Mouse (Mus musculus) gastrocnemius, postnatal 10 days (tissue): ENCODE results near the gene Lrg1. TPM values are rescaled to one million over a fixed set of nuclear protein-coding genes. Genes with fewer than 3 reads are reported as not detected.
"Not testable (repeated sequence)": the region's sequence is repeated elsewhere in the genome, so short reads cannot be mapped to it uniquely, and the experiment has no call there.

Experiments
- DNase-seq: peaks from one replicate; pipeline ENCODE4 v3.0.0; 2021; ENCODE audit warnings: mixed read lengths
- total RNA-seq, 2 experiments: library from RNA; stranded (reverse); gene quantifications; 2 replicates each; pipeline ENCODE4 v1.2.3; 2021

Gene Lrg1
- total RNA-seq, 2 experiments from 2014 or later: 1.4 to 3.1 TPM

DNA sequence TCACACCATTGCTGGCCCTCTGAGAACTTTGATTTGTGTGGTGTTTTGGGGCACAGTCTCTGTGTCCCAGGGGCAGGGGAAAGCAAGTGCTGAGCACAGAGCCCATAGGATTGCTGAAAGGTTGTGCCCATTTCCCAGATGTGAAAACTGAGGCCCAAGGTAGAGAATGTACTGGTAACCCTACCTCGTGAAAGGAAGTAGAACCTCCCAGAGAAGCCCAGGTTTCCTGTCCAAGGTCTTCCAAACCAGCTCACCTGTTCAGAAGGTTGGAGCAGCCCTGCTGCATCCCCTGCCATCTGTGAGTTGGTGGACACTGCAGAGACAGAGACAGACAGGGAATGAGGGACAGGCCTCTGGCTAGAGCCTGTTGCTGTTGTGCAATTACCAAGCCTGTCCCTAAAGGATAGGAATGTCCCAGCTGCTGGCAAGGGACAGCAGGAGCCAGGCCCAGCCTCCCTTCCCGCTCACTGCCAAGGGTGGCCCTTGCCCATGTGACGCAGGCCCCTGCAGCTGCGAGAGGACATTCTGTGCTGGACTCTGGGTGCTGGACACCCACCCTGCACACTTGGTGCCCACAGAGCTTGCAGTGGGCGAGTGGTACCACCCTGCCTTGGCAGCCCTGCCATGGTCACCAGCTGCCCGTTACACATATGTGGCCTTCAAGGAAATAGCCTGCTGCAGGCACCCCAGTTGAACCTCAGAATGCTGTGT lies 13.3 kb downstream of the Lrg1 start:
- peak; percentile 74 for DNase-seq

DNA sequence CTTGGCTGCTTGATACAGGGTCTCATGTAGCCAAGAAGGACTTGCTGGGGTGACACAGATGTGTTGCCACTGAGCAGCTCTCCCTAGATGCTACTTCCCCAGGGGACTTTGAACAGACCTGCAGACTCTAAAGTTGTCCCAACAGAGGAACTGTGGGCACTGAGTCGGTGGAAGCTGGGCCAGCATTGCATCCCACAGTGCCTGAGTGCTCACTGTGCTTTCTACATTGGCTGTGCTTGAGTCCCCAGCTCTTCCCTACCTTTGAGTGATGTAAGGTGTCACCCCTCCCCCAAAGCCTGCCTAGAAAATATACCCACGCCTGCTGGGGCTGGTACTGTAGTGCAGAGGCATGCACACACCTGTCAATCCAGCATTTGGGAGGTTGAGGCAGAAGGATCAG lies 14.1 kb downstream of the Lrg1 start:
- DNase-seq: no peak

DNA sequence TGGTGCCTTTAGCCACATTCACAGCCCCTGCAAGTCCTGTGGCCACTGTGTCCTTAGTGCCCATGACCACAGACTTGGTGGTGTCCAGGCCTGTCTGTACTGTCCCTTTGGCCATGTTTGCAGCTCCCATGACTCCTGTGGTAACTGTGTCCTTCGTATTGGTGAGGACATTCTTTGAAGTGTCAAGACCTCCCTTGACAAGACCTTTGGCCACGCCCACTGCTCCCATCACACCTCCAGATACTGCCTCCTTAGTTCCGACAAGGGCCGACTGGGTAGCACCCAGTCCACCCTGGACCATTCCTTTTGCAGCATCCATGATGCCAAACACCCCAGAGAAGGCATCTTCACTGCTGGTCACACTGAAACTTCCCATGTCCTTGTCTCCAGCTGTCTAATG lies 14.8 kb downstream of the Lrg1 start:
- DNase-seq: no peak

GRCm38 (mm10) chr17:56106436-56106835 lies 15.4 kb downstream of the Lrg1 start:
- DNase-seq: not testable (repeated sequence)

DNA sequence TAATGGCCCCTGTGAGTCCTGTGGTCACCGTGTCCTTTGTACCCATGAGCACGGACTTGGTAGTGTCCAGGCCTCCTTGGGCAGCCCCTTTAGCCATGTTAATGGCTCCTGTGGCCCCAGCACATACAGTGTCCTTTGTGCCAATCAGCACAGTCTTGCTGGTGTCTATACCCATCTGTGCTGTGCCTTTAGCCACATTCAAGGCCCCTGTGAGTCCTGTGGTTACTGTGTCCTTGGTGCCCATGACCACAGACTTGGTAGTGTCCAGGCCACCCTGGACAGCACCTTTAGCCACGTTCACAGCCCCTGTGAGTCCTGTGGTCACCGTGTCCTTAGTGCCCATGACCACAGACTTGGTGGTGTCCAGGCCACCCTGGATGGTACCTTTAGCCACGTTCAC lies 17.0 kb downstream of the Lrg1 start:
- DNase-seq: not testable (repeated sequence)

DNA sequence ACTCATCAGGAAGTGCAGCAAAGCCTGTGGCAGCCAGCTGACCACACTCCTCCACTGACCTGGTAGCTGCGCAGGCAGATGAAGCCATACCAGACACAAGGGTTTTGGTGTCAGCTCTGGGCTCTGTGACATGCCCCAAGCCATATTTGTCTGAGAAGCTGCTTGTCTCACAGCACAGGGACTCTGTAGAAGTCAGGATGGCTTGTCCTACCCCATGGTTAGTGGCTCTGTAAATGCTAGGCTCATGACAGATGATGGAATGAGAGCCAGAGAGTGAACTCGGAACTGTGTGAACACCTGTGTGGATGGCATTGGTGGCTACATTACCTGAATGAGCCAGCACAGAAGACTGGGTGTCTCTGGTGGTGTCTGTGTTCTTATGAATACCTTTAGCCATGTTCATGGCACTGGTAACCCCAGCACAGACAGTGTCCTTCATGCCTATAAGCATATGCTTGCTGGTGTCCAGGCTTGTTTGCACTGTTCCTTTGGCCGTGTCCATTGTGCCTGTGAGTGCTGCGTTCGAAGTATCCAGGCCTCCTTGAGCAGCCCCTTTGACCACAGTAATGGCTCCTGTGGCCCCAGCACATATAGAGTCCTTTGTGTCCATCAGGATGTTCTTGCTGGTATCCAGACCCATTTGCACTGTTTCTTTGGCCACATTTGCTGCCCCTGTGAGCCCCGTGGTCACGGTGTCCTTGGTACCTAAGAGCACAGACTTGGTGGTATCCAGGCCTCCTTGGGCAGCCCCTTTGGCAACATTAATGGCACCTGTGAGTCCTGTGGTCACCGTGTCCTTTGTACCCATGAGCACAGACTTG lies 18.1 kb downstream of the Lrg1 start:
- DNase-seq: no peak

GRCm38 (mm10) chr17:56102927-56103326 lies 18.9 kb downstream of the Lrg1 start:
- DNase-seq: no peak

DNA sequence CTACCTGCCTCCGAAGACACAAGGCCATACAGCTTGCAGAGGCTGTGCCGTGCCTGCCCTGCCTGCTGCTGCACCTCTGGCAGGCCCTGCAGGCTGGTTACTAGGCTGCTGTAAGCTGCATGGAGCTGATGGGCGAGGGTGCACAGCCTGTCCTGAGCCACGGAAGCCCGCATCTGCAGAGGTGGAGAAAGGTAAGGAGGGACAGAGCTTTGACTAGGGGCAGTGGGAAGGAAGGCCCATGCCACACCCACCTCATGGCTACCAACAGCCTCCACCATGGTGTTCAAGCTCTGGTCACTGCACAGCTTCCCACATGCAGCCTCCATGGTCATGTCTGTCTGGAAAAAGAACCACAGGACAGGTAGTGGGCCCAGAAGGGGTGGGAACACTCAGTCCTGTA lies 19.6 kb downstream of the Lrg1 start:
- no peak for DNase-seq

DNA sequence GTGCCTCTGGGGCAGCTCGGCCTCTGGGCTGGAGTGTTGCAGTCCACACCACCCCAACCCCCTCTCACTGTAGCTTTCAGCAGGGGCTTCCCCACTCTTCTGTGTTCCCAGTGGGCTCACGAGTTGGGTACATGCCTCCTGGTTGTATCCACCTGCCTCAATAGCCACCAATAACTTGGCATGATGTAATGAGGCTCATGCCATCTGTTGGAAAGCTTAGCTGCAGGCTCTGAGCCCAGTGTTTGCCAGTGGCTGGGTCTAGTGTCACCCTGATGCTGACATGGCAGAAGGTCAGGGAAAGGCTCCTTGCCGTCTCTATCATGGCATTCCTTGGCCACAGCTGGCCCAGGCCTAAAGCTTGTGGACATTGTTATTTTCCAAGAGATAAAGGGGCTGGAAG lies 21.0 kb downstream of the Lrg1 start:
- no peak for DNase-seq

- DNase-seq: peak; percentile 53
Observed at GRCm38 (mm10) chr17:56098711-56099572, 22.9 kb downstream of the Lrg1 start.

- DNase-seq: no peak
Observed at GRCm38 (mm10) chr17:56098180-56098579, 23.6 kb downstream of the Lrg1 start.

GRCm38 (mm10) chr17:56096883-56097282 lies 24.9 kb downstream of the Lrg1 start:
- DNase-seq: no peak

DNA sequence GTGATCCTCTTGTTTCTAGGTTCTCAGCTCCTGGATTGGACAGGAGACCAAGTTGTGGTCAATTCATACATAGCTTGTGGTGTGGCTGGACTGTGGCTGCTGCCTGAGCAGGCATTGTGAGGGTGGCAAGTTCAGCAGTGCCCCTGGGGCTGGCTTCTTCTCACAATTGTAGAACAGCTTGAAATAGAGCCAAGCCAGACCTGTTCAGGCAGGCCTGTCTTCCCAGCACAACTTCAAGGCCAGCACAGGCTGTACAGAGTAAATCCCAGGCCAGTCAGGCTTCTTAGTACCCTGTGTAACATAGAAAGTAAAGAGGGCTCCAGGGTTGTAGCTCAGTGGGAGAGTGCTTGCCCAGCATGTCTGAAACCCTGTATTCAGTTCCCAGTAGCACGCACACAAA lies 29.0 kb downstream of the Lrg1 start:
- no peak for DNase-seq

GRCm38 (mm10) chr17:56092312-56092711 lies 29.5 kb downstream of the Lrg1 start:
- no peak for DNase-seq

- no peak for DNase-seq
Observed at GRCm38 (mm10) chr17:56080781-56081585, 40.8 kb downstream of the Lrg1 start.

GRCm38 (mm10) chr17:56079921-56080320 lies 41.9 kb downstream of the Lrg1 start:
- DNase-seq: no peak

DNA sequence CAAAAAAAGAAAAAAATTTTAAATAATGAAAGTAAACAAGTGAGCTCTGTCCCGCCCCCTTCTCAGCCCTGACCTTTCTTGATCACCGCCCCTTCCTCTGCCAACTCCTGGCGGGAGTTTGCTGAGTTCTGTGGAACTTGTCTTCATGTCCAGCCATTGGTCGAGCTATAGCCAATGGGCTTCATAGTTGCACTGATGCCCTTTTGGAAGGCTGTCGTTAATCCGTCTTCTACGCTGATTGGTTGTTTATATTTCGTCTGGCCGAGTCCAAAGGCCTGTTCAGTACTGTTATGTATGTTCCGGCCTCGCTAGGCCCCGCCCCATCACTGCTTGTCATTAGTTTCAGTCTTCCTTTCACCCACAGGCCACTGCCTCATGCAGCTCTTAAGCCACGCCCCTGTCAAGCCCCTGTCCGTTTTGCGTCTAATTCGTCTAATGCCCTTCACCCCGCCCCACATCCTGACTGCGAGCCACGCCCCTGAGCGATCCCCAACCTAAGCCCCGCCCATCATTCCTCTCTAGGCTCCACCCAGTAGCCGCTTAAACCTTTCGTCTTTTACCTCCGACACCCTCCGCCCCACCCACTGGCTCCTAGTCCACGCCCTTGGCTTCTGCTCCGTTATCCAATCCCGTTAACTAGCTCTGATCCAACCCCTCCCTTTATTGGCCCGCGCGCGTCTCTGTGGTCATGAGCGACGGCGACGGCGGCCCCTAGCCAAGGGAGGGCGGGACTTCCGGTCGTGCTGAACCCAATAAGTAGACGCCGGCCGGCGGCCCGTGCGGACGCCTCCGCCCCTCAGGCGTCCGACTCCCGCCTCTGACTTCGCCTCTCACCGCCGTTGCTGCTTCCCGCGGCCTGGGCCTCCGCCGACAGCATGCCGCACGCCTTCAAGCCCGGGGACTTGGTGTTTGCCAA lies 42.7 kb downstream of the Lrg1 start, which contains the start of gene Hdgfl2:
Hdgfl2 (plus strand) TSS at position 755 of the 916 bp plus-strand sequence.
- peak; percentile 100 for DNase-seq

- DNase-seq: not testable (repeated sequence)
Observed at GRCm38 (mm10) chr17:56078361-56078760, 43.4 kb downstream of the Lrg1 start.

DNA sequence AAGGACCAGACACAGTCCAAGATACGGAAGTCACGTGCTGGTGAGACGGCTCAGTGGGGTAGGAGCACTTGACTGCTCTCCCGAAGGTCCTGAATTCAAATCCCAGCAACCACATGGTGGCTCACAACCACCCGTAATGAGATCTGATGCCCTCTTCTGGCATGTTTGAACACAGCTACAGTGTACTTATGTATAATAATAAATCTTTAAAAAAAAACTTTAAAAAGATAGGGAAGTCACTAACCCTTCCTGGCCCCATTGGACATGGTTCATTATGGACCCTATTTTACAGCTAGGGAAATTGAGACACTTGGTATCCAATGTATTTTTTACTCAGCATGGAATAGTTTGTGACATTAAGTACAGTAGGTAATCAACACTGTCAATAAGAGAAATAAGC lies 44.3 kb downstream of the Lrg1 start:
- DNase-seq: no peak

DNA sequence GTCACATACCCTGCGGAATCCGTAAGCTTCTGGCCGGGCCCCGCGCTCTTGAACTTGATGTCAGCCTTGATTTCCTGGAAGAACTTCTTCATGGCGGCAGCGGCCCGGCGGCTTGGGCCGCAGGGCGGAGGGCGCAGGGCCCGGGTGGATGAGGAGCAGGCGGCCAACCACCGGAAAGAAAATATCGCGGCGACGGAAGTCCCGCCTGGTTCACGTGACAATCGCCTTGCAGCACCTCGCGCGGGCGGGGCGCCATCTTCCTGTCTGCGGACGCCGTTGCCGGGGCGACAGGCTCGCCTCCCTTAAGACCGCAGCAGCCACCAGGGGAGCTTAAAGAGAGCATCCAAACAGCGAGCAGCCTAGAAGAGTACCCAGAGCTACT lies 47.0 kb downstream of the Lrg1 start, which contains the start of gene Ubxn6:
Ubxn6 (minus strand) TSS at position 202 of the 382 bp plus-strand sequence.
- DNase-seq: peak; percentile 99
